Mouse (Mus musculus): ENCODE measurements around the gene Mybpc3. TPM values are rescaled to one million over a fixed set of nuclear protein-coding genes. Genes with fewer than 3 reads are reported as not detected.

Mybpc3 gene
- total RNA-seq, 2 experiments from 2014 or later: not detected

DNA sequence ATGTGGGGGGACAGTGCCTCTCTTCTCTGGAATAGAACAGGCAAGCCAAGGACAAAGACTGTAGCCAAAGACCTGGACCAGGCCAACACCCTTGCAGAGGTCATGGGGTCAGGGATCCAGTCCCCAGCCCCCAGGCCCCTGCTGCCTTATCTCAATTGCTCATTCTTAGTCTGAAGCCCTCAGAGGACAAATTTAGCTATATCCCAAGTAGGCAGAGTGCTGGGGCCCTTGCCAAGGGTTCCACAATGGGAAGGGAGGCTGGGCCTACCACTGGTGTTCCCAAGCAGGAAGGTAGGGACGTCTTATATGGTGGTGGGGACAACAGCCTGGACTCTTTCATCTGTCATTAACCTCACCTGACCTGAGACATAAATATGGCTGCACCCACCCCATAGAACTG, 703 bp downstream of the Mybpc3 start:
- ATAC-seq (replicated peaks; ENCODE audit: low FRiP score, poor library complexity, severe bottlenecking): no peak

DNA sequence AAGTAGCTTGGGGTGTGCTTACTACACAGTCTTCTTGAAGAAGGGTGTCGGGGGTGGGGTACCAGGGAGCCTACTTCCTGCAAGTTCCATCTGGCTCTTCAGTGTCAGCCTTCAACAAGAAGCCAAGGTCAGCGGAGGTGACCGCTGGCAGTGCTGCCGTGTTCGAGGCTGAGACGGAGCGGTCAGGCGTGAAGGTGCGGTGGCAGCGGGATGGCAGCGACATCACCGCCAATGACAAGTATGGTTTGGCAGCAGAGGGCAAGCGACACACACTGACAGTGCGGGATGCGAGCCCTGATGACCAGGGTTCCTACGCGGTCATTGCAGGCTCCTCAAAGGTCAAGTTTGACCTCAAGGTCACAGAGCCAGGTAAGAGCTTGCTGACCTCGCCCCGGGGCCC, 1.1 kb downstream of the Mybpc3 start:
- no peak for ATAC-seq (replicated peaks; ENCODE audit: low FRiP score, poor library complexity, severe bottlenecking)

DNA sequence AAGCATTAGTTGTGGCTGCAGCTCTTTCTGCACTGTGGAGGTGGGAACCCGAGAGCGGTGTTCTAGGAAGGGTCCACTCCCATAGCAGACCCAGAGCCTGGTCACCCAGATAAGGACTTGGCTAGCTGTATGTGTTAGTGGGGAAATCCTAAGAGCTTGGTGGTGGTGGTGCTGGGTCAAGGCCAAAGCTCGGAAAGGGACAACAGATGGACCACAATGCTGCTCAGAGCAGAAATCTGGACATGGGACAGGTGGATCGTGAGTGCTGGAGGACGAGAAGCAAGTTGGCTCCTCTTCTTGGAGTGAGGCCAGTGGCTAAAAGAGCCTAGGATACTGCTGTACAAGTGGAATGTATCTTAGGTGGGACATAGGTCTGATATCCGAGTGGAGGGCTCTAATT, 1.6 kb downstream of the Mybpc3 start:
- no peak for ATAC-seq (replicated peaks; ENCODE audit: low FRiP score, poor library complexity, severe bottlenecking)

DNA sequence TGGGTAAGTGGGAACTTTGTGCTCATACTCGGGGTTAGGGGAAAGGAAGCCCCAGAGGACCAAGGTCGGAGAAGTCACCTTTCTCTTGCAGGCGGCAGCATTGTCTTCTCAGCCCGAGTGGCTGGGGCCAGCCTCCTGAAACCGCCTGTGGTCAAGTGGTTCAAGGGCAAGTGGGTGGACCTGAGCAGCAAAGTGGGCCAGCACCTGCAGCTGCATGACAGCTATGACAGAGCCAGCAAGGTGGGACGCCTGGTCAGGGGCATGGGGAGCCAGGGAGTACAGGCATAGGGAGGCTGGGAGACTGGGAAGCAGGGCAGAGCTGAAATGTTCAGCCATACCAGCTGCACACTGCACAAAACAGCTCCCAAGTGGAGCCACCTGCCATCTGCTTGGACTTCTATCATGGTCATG, 2.3 kb downstream of the Mybpc3 start:
- no peak for ATAC-seq (replicated peaks; ENCODE audit: low FRiP score, poor library complexity, severe bottlenecking)

DNA sequence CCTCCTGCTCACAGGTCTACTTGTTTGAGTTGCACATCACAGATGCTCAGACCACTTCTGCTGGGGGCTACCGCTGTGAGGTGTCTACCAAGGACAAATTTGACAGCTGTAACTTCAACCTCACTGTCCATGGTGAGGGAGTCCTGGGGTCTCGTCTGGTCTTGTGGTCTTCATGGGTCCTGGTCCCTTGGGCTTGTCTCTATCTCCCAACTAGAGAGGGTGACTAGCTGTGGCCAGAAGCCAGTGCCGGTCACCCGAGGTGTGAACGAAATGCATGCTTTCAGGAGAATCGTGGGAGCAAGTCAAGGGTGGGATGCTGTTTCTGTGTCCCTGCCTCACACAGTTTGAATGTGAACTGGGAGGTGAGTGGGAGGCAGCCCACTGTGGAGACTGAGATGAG, 3.1 kb downstream of the Mybpc3 start:
- no peak for ATAC-seq (replicated peaks; ENCODE audit: low FRiP score, poor library complexity, severe bottlenecking)

DNA sequence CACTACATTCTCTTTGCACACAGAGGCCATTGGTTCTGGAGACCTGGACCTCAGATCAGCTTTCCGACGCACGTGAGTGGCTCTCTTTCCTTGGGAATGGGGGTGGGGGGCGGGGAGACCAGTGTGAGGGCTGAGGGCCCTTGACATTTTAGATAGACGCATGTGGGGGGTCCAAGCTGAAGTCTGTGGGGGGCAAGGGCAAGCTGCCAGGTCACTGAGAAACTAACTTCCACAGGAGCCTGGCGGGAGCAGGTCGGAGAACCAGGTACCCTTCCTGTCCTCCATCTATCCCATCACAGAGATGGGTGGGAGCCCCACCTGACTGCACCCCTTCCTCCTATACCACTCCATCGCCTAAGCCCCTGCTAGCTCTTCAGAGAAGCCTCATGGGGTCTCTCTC, 3.6 kb downstream of the Mybpc3 start:
- no peak for ATAC-seq (replicated peaks; ENCODE audit: low FRiP score, poor library complexity, severe bottlenecking)

DNA sequence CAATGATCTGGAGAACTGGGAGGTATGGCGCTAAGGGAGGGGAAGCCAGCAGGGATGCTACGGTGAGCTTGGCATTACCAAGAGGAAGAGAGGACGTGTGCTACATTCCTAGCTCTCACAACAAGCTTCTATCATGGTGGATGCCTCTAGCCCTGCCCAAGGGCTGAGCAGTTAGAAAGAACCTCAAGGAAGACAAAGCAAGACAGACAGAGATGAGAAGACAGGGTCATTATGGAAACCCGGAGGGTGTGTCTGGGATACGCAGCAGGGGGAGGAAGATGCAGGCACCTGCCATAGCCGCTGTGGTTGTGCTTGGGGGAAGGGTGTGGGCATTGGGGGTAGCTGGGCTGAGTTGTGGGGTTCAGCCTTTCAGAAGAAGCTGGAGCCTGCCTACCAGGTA, 5.6 kb downstream of the Mybpc3 start:
- ATAC-seq (replicated peaks; ENCODE audit: low FRiP score, poor library complexity, severe bottlenecking): no peak

DNA sequence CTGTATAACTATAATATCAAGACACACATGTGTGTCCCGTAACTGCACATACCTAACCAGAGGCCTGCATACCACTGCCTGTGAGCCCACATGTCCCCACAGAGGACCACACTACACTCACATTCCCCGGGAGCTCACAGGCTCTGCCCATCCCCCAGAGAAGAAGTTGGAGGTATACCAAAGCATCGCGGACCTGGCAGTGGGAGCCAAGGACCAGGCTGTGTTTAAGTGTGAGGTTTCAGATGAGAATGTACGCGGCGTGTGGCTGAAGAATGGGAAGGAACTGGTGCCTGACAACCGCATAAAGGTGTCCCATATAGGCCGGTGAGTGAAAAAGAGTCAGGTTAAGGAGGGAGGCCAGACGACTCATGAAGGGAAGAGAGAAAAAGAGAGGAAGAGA, 7.2 kb downstream of the Mybpc3 start:
- ATAC-seq (replicated peaks; ENCODE audit: low FRiP score, poor library complexity, severe bottlenecking): no peak

DNA sequence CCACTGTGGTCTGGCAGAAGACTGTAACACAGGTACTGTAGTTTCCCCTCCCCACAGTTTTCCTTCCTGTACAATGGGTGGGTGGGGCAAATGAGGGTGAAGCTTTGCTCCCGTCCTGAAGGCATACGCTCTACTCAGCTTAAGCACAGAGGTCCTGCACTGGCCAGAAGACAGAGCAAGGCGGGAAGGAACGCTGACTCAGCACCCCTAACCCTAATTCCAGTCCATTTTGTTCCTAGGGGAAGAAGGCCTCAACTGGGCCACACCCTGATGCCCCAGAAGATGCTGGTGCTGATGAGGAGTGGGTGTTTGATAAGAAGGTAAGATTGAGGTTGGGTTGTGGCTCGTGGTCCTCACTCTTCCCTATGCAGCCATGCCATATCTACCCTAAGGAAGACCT, 10.8 kb downstream of the Mybpc3 start:
- no peak for ATAC-seq (replicated peaks; ENCODE audit: low FRiP score, poor library complexity, severe bottlenecking)

DNA sequence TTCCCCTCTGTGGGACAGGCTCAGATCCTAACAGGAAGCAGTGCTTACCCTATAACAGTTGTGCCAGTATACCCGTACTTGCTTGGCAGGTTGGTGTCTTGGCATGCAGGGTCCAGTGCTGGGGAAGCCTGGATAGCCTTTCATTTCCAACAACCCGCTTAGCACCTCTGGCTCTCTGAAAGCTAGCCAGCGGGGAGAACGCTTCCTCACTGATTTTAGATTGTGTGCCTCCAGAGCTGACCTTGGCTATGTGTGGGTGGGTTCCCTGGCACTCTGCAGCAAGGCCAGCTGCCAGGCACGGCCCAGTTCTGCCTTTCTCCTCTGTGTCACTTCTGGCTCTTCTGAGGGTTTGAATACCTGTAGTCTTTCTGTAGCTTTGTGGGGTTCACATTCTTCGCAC, 12.2 kb downstream of the Mybpc3 start:
- ATAC-seq (replicated peaks; ENCODE audit: low FRiP score, poor library complexity, severe bottlenecking): no peak

DNA sequence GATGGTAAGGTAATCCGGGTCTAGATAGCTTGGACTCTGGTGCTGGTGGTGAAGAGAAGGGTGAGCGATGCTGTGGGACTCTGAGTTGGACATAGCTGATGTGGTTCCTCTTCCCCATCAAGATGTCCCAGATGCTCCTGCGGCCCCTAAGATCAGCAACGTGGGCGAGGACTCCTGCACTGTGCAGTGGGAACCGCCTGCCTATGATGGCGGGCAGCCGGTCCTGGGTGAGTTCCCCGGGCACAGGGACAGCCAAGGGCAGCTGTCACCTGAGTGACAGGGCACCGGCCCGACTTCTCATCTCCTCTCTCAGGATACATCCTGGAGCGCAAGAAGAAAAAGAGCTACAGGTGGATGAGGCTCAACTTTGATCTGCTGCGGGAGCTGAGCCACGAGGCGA, 13.3 kb downstream of the Mybpc3 start:
- no peak for ATAC-seq (replicated peaks; ENCODE audit: low FRiP score, poor library complexity, severe bottlenecking)

DNA sequence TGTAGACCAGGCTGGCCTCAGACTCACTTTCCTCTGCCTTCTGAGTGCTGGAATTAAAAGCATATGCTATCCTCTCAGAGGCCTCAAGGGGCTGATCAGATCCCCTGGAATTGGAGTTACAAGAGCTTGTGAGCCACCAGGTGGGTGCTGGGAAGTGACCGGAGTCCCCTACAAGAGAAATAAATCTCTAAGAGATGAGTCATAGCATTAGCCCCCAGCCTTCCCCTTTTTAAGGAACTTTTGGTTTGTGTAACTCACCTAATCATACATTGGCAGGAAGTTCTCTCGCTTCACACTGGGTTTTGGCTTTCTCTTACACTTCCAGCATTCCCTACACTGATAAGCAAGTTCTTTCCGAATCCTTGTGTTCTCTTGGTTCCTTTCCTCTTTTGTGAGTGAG, 14.1 kb downstream of the Mybpc3 start:
- no peak for ATAC-seq (replicated peaks; ENCODE audit: low FRiP score, poor library complexity, severe bottlenecking)

DNA sequence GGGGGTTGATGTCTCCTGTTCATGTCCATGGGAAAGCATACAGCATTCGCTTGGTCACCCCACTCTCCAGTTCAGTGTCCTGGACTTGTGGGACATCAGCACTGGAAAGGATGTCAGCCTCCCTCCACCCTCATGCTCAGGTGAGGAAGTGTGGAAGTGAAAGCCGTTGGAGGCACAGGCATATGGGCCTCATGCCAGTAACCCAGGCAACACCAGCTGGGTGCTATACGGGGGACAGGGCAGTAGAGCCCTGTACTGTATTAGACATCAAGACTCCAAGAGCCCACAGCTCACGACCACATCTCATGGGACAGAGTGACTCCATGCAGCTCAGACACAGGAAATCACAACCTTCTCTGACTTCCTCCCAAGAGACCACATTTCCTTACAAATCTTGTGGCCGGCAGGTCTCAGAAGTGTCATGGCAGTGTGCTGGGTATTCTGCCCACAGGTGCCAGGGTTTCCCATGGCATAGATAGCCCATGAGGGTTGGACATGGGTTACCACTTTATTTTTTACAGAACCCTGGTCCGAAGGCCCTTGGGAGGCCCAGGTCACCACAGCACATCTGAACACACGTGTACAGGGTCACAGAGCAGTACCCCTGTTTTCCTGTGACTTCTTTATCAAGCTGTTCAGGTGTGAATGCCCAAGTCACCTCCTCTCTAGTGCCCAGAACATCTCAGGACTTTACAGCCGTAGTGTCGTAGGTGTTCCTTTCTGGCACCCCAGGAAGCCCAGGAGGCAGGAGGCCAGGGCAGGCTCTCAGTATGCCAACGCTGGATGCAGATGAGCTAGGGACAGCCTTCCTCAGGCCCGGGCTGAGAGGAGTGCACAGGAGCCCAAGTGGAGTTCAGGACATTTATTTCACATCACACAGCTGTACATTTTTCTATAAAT, 18.8 kb downstream of the Mybpc3 start:
- no peak for ATAC-seq (replicated peaks; ENCODE audit: low FRiP score, poor library complexity, severe bottlenecking)

DNA sequence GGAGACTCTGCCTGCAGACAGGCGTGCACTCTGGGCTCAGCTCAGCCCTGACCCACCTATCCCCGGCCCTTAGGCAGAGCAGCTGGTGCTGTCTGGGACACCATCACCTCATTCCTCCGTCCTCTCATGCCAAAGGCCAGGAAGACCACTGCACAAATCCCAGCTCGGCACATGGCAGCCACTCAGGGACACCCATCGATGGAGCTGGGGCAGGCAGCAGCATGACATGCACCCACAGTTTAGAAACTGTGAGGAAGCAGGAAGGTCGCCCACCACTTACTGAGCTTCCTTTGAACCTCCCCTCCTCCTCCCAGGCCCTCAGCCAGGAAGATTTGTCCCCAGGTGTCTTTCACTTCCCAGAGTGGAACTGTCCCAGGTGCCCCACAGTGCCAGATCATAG, 19.5 kb downstream of the Mybpc3 start:
- no peak for ATAC-seq (replicated peaks; ENCODE audit: low FRiP score, poor library complexity, severe bottlenecking)

DNA sequence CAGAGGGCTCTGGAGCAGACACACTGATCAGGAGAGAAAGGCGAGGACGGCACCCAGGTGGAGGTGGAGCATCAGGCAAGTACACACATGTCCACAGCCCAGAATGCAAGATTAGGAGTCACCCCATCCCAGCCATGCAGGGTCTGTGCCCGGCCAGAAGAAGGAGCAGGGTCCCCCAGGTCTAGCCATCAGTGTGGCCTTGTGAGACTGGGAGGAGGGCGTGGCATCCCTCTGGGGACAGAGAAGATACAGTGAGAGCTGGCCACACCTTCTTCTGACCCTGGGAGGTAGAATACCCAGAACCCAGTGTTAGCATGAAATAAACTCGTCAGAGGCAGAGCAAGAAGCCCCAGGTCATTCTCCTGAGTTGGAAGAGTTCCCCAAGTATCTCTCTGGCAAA, 21.4 kb downstream of the Mybpc3 start:
- ATAC-seq (replicated peaks; ENCODE audit: low FRiP score, poor library complexity, severe bottlenecking): no peak

DNA sequence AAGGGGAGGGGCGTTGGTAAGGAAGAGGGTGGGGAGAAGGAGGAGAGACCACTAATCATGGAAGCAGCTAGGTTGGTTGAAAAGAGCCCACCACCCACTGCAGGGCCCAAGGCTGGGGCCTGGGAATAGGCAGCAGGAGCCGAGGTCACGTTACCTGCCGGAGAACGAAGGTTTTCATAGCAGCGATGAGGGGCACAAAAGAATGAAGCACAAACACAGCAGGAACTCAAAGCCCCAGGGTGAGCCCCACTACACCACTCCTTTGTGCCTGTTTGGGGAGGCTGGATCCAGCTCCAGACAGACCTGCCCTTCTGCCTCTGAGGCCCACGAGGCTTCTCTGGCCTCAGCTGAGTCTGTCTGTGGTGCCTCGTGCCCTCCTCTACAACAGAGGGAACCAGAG, 21.8 kb downstream of the Mybpc3 start:
- no peak for ATAC-seq (replicated peaks; ENCODE audit: low FRiP score, poor library complexity, severe bottlenecking)

DNA sequence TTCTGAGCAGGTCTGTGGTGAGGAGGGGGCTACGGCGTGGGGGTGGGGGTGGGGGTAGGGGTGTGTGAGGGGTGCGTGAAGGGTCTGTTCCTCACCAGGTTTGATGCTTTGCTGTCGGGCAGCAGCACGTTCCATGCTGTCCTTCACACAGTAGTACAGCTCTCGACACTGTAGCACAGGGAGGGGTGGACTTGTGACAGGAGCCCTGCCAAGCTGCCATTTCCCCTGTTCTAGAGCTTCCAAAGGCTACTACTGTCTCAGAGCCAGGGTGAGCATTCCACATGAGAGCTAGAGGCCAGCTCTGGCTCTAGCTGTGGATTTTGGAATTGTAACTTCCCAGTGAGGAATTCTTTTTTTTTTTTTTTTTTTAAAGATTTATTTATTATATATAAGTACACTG, 25.0 kb downstream of the Mybpc3 start:
- no peak for ATAC-seq (replicated peaks; ENCODE audit: low FRiP score, poor library complexity, severe bottlenecking)

DNA sequence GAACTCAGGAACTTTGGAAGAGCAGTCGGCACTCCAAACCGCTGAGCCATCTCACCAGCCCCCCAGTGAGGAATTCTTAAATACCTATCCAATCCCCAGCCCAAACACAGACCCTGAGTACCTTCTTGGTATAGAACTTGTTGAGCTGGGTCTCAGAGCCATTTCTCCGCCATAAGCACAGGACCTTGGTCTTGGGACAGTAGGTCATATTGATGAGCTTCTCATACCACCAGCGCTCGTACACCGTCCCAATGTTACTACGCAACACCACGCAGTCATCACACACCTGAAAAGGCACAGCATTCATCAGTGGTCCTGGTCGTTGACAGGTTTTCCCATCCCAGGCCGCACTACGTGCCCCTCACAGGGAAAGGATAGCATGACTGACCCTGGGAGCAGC, 25.5 kb downstream of the Mybpc3 start:
- no peak for ATAC-seq (replicated peaks; ENCODE audit: low FRiP score, poor library complexity, severe bottlenecking)

DNA sequence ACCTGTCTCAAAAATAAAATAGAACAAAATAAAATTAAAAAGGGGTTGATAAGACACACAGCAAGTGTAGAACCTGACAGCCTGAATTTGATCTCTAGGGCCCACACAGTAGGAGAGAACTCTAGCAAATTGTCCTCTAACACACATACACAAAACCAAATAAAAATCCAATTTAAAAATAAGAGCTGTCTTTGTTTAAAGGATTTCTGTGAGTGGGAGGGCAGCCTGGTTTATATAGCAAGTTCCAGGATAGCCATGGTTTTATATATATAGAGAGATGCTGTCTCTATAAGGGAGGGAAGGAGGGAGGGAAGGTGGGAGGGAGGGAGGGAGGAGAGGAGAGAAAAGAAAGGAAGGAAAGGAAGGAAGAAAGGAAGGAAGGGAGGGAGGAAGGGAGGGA, 30.2 kb downstream of the Mybpc3 start:
- ATAC-seq (replicated peaks; ENCODE audit: low FRiP score, poor library complexity, severe bottlenecking): no peak

DNA sequence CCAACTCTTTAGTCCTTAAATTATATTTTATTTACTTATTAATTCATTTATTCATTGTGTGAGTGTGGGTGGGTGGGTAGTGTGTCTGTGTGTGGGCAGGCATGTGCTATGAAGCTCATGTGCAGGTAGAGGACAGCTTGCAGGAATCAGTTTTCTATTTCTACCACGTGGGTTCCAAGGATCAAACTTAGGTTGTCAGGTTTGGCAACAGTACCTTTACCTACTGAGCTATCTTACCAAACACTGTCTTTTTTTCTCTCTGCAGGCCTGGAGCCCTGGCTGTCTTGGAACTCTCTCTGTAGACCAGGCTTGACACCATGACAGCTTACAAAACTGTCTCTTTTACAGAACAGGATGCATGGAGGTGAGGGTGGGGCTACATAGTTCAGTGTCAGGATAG, 33.4 kb downstream of the Mybpc3 start:
- no peak for ATAC-seq (replicated peaks; ENCODE audit: low FRiP score, poor library complexity, severe bottlenecking)

DNA sequence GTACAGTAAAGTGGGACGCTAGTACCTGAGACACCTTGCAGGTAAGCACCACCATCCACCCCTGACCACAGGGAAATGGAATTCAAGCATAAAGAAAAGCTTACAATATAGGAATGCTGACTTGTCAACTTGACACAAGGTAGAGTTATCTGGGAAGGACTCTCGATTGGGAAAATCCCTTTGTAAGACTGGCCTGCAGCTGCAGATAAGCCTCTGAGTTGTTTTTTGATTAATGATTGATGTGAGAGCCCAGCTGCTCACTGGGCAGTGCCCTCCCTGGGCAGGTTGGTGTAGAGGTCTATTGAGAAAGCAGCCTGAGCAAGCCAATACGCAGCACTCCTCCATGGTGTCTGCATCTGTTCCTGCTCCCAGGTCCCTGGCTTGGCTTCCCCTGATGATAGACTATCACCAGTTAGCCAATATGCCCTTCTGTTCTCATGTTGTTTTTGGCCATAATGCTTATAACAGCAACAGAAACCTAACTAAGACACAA, 35.0 kb downstream of the Mybpc3 start:
- no peak for ATAC-seq (replicated peaks; ENCODE audit: low FRiP score, poor library complexity, severe bottlenecking)

DNA sequence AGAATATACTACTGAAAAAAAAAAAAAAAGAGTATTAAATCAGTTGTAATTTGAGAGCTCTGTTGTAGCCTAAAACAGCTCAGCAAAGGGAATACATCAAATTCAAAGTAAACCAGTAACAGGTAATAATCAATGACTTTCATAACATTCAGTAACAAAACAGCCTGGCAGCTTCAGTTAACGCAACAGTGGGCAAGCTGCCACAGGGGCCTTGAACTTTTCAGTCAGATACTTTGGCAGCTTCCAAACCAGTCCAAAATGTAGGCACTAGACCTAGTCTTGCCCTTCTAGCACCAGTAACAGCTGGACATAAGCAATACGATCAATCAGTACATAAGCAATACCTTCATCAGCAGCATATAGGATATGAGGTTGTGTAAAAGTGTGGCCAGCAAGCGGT, 36.1 kb downstream of the Mybpc3 start:
- no peak for ATAC-seq (replicated peaks; ENCODE audit: low FRiP score, poor library complexity, severe bottlenecking)

Data from erythroblast, adult 5-6 weeks (primary cell).